Mouse (Mus musculus): ENCODE results near the gene Cic. TPM values are rescaled to one million over a fixed set of nuclear protein-coding genes. Genes with fewer than 3 reads are reported as not detected.

Gene Cic
- total and polyA plus RNA-seq, 3 experiments, result 41.6 to 62.9 (median 62.8) TPM

DNA sequence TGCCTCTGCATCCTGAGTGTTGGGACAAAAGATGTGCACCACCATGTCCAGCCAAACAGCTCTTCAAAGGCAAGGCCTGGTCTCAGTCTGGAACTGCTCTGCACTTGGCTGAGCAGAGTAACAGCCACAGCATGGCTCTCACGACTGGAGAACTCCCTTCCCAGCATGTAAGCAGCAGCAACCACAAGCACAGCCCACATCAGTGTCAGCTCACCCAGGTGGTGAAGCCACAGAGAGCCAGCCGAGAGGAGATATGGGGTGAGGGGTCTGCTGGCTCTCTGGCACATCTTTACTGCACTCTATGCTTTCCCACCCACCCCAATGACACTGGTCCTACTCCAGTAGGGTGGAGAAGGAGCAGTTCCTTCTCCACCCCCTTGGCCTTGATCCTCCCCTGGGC lies 34.4 kb upstream of the Cic start:
- Histone ChIP-seq H3K4me3 (no peak overlapping the region), H3K27me3 (ENCODE audit: control insufficient read depth, insufficient read depth, low read length) (no peaks in the 10 kb centered on the region), H3K36me3 (ENCODE audit: control insufficient read depth, insufficient read depth, low read length) (no peaks in the 10 kb centered on the region), H3K79me2 (replicated peaks; ENCODE audit: control insufficient read depth, insufficient read depth, low read length) (no peaks in the 10 kb centered on the region; the same call in 1 of the 2 replicates), H3K4me1 (ENCODE audit: control insufficient read depth, insufficient read depth, low read length) (peaks cover 2% of the 10 kb centered on the region), H3K27ac (no peak overlapping the region), H3K9ac (ENCODE audit: low read depth, low read length) (no peak overlapping the region)
- TF ChIP-seq POLR2A (IDR thresholded peaks at IDR 0.05; ENCODE audit: insufficient read depth, low read depth, low read length) (no peak), CTCF (IDR thresholded peaks at IDR 0.05) (no peak), EP300 (IDR thresholded peaks at IDR 0.05; ENCODE audit: insufficient read depth, low read depth, low read length) (no peak)
- intact Hi-C loops (cut with DNase I), result loop anchor here (10.0 kb wide), 1 partner anchor 348 kb away; the partner anchor contains the start of gene Rps19
- 79% methylated on average over 2 of the region's 2 CpGs for WGBS
- DNase-seq, result no peak

DNA sequence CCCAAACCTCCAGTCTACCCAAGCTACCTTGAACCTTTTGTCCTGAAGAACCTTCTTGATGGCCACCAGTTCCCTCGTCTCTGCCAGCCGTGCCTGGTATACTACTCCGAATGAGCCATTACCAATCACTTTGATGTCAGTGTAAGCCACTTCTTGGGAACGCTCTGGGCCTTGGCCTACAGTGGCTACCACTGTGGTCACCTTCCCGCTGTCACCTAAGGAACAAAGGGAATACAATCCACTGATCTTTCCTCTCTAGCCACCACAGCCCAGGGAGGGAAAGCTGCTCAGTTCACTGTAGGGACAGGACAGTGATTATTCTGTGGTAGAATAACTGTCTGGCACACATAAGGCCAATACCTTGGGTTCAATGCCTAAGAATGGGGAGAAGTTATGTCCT lies 32.0 kb upstream of the Cic start:
- peaks cover 5% of the 10 kb centered on the region for H3K4me1 ChIP-seq (ENCODE audit: control insufficient read depth, insufficient read depth, low read length)
- no peak overlapping the region for H3K4me3 ChIP-seq
- no peaks in the 10 kb centered on the region for H3K27me3 ChIP-seq (ENCODE audit: control insufficient read depth, insufficient read depth, low read length)
- intact Hi-C loops (cut with DNase I), result loop anchor here (5.0 to 10.0 kb wide), 2 partner anchors 263 to 351 kb away; partner anchors contain the start of genes Rabac1 and Rps19
- no peak for DNase-seq
- no peaks in the 10 kb centered on the region for H3K36me3 ChIP-seq (ENCODE audit: control insufficient read depth, insufficient read depth, low read length)
- no peak overlapping the region for H3K9ac ChIP-seq (ENCODE audit: low read depth, low read length)
- 91% methylated on average over 5 of the region's 5 CpGs for WGBS
- H3K79me2 ChIP-seq (replicated peaks; ENCODE audit: control insufficient read depth, insufficient read depth, low read length), result no peaks in the 10 kb centered on the region; the same call in 1 of the 2 replicates
- no peak overlapping the region for H3K27ac ChIP-seq
- TF ChIP-seq CTCF (IDR thresholded peaks at IDR 0.05), result no peak
- no peak for TF ChIP-seq POLR2A (IDR thresholded peaks at IDR 0.05; ENCODE audit: insufficient read depth, low read depth, low read length)

DNA sequence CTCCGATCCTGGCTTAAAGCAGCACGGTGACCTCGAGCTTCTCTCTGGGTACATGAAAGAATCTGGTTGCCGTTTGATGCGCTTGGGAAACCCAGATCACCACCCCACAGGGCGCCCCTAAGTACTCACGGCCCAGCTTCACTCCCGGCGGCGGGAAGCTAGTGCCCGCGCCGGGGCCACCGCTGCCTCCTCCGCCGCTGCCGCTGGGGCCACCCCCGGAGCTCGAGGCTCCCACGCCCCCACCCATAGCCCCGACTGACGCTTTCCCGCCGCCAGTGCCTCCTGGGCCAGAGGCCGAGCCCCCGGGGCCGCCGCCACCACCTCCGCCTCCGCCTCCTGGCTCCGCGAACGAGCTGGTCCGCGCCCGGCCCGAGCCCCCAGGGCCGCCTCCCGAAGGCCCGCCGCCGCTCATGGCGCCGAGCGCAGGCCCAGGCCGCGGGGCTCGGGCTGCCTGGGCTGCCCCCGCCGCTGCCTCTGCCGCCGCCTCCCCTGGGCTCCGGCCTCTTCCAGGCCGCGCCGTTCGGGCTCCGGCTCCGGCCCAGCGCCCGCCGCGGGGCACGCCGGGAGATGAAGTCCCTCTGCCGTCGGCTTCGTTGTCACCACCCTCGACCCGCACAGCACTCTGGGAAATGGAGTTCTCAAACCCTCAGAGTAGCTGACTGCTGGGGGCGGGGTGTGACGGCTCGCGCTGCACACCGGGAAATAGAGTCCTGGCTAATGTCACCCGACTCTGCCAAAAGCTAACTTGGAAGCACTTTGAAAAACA lies 30.1 kb upstream of the Cic start, which contains the start of gene Gsk3a:
TSS of gene Gsk3a (minus strand) at position 603 of the 766 bp plus-strand sequence.
- no peak for TF ChIP-seq CTCF (IDR thresholded peaks at IDR 0.05)
- TF ChIP-seq POLR2A (IDR thresholded peaks at IDR 0.05; ENCODE audit: insufficient read depth, low read depth, low read length), result no peak; the same call in 1 of the 2 replicates
- TF ChIP-seq EP300 (IDR thresholded peaks at IDR 0.05; ENCODE audit: insufficient read depth, low read depth, low read length), result no peak
- Histone ChIP-seq H3K79me2 (replicated peaks; ENCODE audit: control insufficient read depth, insufficient read depth, low read length) (no peaks in the 10 kb centered on the region; the same call in 1 of the 2 replicates), H3K4me1 (ENCODE audit: control insufficient read depth, insufficient read depth, low read length) (peaks cover 5% of the 10 kb centered on the region), H3K27me3 (ENCODE audit: control insufficient read depth, insufficient read depth, low read length) (no peaks in the 10 kb centered on the region), H3K27ac (peak within 1 kb of the TSS; percentile 96), H3K9ac (ENCODE audit: low read depth, low read length) (peak within 1 kb of the TSS; percentile 98), H3K4me3 (peak within 1 kb of the TSS; percentile 64), H3K36me3 (ENCODE audit: control insufficient read depth, insufficient read depth, low read length) (no peaks in the 10 kb centered on the region)
- 1% methylated on average over 73 of the region's 76 CpGs for WGBS
- intact Hi-C loops (cut with DNase I), result loop anchor here (1.0 to 10.0 kb wide), 3 partner anchors 15 to 353 kb away; partner anchors contain the start of genes Rabac1 and Rps19
- peak; percentile 97 to 99 for DNase-seq

DNA sequence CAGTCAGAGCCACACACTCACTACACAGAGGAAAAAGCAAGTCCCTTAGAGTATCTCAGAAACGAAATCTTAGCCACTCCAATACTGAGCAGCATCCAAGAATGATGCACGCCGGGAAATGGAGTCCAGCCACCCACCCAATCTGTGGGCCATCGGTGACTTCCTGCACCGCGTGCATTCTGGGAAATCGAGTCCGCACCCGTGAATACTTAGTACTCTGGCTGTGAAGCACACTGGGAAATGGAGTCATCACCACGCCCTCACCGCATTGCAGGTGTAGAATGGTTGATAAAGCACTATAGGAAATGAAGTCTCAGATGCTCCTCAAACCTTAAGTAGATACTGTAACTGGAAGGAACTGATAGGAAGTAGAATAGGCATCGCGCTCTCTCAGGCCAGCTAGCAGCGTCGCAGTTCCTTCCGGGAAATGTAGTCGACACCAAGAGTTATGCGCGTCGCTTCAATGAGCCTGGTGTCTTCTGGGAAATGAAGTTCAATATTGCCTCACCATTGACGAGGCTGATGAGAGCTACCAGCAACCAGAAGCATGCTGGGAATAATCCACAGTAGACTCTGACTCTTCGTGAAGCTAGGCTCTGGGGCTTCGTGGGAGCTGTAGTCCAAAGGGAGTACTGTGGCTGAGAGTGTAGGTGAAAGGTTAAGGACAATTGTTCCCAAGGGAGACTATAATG lies 29.3 kb upstream of the Cic start:
- WGBS, result under 1% methylated on average over 23 of the region's 23 CpGs
- no peak for TF ChIP-seq CTCF (IDR thresholded peaks at IDR 0.05)
- TF ChIP-seq POLR2A (IDR thresholded peaks at IDR 0.05; ENCODE audit: insufficient read depth, low read depth, low read length), result peak; percentile 64; the same call in 1 of the 2 replicates
- peak; percentile 65 for TF ChIP-seq EP300 (IDR thresholded peaks at IDR 0.05; ENCODE audit: insufficient read depth, low read depth, low read length)
- H3K27me3 ChIP-seq (ENCODE audit: control insufficient read depth, insufficient read depth, low read length), result no peaks in the 10 kb centered on the region
- intact Hi-C loops (cut with DNase I), result loop anchor here (5.0 to 10.0 kb wide), 2 partner anchors 266 to 353 kb away; partner anchors contain the start of genes Rabac1 and Rps19
- H3K36me3 ChIP-seq (ENCODE audit: control insufficient read depth, insufficient read depth, low read length), result no peaks in the 10 kb centered on the region
- H3K4me1 ChIP-seq (ENCODE audit: control insufficient read depth, insufficient read depth, low read length), result peaks cover 5% of the 10 kb centered on the region
- DNase-seq, result peak; percentile 90 to 97
- peak overlapping the region; percentile 64 for H3K4me3 ChIP-seq
- peak overlapping the region; percentile 35 for H3K9ac ChIP-seq (ENCODE audit: low read depth, low read length)
- peak overlapping the region; percentile 96 for H3K27ac ChIP-seq
- H3K79me2 ChIP-seq (replicated peaks; ENCODE audit: control insufficient read depth, insufficient read depth, low read length), result no peaks in the 10 kb centered on the region; the same call in 1 of the 2 replicates

DNA sequence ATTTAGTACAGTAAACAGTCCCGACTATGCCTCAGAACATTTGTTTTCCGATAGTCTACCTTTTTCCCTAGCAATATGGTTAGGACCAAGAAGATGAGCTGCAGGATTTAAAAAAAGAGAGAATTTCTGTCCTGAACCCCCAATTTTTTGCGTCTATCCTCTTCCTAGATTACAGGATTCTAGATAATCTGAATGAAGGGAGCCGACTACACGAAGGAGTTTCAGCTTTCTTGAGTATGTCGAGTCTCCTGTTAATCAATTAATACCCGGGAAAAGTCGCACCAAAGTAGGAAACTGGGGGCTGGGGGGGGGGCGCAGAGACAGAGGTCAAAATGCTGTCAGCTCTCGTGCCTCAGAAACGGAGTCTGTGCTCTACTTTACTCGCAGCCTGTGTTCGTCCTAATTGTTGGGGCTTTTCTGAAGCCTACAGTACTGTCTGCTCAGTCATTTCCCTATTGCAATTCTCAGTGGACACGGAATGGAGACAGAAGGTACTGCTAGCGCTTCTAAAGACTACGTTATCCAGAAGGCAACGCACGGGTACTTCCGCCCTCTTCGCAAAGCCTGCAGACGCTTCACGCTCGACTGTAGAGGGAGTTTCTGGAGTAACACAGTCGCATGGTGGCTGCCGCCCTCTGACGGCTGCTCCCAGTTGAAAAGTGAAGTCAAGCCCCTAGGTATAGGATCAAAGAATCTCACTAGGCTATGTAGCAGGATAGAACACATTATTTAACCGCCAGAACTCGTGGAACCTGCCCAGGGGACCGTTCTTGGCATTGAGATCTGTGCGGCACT lies 28.5 kb upstream of the Cic start:
- Histone ChIP-seq H3K27ac (peak overlapping the region; percentile 96), H3K27me3 (ENCODE audit: control insufficient read depth, insufficient read depth, low read length) (no peaks in the 10 kb centered on the region), H3K36me3 (ENCODE audit: control insufficient read depth, insufficient read depth, low read length) (no peaks in the 10 kb centered on the region), H3K4me1 (ENCODE audit: control insufficient read depth, insufficient read depth, low read length) (peaks cover 5% of the 10 kb centered on the region), H3K79me2 (replicated peaks; ENCODE audit: control insufficient read depth, insufficient read depth, low read length) (no peaks in the 10 kb centered on the region; the same call in 1 of the 2 replicates), H3K4me3 (peak overlapping the region; percentile 64), H3K9ac (ENCODE audit: low read depth, low read length) (peak overlapping the region; percentile 68)
- intact Hi-C loops (cut with DNase I), result loop anchor here (5.0 to 10.0 kb wide), 2 partner anchors 267 to 354 kb away; partner anchors contain the start of genes Rabac1 and Rps19
- 1% methylated on average over 30 of the region's 30 CpGs for WGBS
- DNase-seq, result peak; percentile 80 to 89
- TF ChIP-seq CTCF (IDR thresholded peaks at IDR 0.05) (peak; percentile 83), EP300 (IDR thresholded peaks at IDR 0.05; ENCODE audit: insufficient read depth, low read depth, low read length) (peak; percentile 94), POLR2A (IDR thresholded peaks at IDR 0.05; ENCODE audit: insufficient read depth, low read depth, low read length) (peak; percentile 77)

Measured in heart, adult 2 months (tissue).